Mouse (Mus musculus): Measurements from ENCODE around the gene Hoxa13.

The Hoxa13 gene

GRCm38 (mm10) chr6:52211170-52211935 lies 49.3 kb downstream of the Hoxa13 start:
- peak; percentile 71 for DNase-seq (ENCODE audit: low spot score)

- DNase-seq (ENCODE audit: low spot score) = no peak
These were observed 51.0 kb downstream of the Hoxa13 start for GRCm38 (mm10) chr6:52209685-52210046.

- no peak for DNase-seq (ENCODE audit: low spot score)
These were observed 51.6 kb downstream of the Hoxa13 start for GRCm38 (mm10) chr6:52208868-52209684.

- no peak for DNase-seq (ENCODE audit: low spot score)
These were observed 52.4 kb downstream of the Hoxa13 start, which contains the start of gene Hoxa6 for GRCm38 (mm10) chr6:52208072-52208867. Gene Hoxa6 (minus strand): TSS chr6:52208722.

Data from ovary, postnatal 14 days (tissue).